Mouse (Mus musculus) cerebellum, postnatal 4 days (tissue): Measurements from ENCODE around the gene Fat3.

ENCODE experiments used
- DNase-seq, 2 experiments: peaks; one replicate each; pipeline ENCODE4 v3.0.0; 2022; ENCODE audit warnings: low spot score in 2 of 2, mixed read lengths in 1 of 2

The Fat3 gene

DNA sequence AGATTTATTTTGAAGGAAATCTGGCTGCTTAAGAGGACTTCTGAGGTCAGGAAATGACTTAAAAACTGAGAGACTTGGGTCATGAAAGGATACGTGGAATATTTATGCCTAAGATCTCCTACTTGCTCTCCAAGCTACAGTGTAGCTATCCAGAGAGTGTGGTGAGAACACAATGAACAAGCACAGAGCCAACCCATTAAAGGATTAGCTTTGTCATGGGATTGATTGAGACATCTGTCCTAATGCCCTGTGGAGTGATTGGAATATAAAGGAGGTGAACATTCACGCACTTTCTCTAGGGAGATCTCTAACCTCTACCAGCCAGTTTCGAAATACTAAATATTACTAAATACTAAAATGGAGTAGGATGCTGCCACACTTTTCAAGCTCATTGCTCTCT lies 556.9 kb downstream of the Fat3 start:
- DNase-seq, result no peak

DNA sequence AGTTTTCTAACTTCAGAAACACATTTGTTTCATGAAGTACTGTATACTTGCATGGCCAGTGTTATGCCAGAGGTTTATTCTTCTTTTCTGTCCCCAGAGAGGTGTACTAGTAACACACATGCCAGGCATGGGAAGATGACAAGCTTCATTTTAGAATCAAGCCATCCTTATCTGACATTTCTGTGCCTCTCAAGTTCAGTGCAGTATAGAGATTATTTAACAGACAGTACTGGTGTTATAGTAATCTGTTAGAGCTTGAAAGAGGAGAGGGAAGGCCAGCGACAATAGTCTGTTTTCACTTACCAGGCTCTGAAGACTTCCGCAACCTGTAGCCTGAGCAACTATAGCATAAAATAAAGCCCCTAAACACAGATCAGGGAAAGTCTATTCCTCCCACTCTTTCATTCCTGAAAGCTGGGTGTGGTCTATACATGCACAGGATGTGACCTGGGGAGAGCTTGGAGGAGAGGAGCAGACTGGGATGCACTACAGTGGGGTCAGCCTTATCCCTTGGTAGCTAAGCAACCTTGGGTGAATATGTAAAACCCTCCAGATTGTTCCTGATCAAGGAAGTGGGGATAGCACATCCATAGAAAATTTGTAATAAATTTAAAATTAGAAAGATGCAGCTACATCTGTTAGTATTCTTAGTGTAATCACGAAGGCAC lies 557.5 kb downstream of the Fat3 start:
- no peak for DNase-seq

DNA sequence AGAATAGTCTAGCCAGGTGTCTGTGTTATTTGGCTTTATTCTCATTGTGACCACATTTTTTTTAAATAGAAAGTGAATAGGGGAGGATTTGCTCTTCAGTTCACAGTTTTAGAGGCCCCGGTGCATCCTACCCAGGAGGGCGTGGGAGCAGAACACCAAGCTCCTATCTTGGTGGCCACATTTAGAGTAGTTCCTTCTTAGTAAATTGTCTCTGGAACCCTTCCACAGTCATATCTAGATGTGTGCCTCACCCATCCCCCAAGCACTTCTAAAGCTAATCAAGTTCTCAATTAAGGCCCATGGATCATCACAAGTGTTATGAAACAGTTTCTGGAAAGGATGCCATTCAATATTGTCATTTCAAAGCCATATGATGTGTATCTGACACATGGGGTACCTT lies 559.3 kb downstream of the Fat3 start:
- DNase-seq, result no peak

DNA sequence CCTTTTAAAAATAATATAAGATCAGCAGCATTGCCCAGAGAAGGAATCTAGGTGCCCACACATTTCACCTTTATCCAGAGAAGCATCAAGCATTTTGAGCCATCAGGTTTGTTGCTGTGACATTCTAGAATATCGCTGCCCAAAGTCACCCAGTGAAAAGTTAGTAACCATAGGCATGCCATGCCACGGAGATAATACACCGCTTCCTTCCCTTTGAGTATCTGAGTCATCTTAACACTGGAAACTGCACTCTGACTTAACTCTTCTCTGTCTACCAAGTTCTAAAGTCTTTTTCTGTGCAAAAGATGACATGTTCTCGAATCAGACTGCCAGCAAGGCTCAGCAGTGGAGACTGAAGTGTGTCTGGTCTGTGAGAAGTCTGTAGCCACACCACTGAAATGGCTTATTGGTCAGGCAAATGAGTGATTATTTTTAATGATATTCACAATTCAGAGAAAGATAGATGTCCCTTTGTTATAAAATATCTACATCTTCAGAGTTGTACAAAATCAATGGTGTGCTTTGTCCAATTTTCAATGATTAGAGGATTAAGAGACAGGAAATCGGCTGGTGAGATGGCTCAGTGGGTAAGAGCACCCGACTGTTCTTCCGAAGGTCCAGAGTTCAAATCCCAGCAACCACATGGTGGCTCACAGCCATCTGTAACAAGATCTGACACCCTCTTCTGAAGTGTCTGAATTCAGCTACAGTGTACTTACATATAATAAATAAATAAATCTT lies 560.0 kb downstream of the Fat3 start:
- no peak for DNase-seq

DNA sequence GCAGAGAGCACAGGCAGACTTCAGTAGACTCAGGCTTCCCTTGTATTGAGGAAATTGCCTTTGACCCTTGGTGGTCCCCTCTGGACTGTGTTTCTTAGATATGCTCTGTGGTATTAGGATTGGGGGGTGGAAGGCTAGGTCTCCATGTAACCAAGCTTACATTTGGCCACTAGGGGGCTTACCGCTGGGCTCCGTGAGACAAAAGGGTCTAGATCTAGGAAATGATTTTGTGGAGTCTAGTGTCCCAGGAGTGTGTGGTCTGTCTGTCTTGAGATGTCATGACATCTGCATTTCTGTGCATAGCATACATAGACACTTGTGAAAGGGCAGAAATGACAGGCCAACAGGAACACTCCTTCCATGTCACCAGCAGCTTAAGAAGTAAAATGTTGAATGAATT lies 561.5 kb downstream of the Fat3 start:
- DNase-seq, result peak in 1 of 2 experiments; percentile 11

DNA sequence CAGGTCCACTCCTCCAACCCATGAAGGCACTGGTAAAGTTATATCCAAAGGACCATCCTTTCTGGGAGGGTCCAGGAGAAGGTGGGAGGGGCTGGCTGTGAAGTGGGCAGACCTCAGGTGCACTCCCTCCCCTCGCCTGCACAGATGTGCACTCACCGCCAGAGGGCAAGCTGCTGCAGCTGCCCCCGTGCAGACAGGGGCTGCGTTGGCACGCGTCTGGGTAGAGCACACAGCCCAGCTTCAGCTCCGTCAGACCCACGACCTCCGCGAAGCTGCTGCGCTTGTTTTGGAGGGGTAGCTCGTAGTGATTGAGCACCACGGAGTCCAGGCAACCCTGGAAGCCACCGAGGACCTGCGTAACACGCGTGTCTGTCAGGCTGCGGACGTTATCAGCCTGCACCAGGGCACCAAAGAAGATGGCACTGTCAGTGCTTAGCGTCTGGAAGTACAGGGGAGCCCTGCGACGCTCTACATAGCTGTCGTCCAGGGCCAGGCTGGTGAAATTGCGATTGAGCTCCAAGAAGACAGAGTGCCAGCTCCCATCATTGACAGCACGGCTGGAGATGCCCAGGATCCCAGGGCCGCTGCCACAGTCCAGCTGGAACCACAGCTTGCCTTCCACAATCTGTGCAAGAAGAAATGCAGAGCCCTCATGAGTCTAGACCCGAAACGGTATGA lies 563.1 kb downstream of the Fat3 start:
- DNase-seq, result peak in 1 of 2 experiments; percentile 14

DNA sequence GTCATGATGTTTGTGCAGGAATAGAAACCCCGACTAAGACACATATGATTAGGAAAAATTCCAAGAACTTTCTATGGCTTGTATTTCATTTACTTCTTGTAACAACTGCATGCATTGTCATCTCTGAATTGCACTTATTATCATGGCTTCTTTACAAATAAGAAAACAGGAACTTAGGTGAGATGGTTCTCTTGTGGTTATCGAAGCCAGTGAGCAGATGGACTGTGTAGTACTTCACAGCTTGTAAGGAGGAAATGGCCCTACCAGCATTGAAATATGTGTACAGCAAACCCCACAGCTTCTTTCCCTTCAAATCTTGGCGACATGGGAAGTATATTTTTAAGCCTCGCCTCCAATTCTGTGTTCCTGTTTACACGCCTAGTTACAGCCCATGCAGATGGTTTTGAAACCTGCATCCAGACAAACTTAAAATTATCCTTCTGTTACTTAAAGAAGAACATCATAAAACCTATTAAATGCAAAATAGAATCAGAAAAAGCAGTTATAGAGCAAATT lies 570.1 kb downstream of the Fat3 start:
- DNase-seq, result no peak

DNA sequence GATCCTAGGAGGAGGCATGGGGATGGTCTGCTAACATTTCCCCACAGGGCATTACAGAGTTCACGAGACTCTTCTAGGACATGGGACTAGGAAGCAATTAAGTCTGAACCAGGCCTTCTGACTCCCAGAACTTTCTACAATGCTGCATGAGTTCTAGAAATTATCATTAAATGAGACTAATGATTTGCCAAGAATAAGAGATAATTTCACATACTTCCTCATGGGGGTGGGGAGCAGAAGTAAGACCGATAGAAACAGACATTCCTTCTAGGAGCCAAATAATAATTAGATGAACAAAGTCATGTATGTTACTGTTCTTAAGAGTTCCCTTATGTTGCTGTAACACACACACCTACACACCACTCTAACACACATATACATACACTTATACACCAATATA lies 572.8 kb downstream of the Fat3 start:
- DNase-seq, result no peak

DNA sequence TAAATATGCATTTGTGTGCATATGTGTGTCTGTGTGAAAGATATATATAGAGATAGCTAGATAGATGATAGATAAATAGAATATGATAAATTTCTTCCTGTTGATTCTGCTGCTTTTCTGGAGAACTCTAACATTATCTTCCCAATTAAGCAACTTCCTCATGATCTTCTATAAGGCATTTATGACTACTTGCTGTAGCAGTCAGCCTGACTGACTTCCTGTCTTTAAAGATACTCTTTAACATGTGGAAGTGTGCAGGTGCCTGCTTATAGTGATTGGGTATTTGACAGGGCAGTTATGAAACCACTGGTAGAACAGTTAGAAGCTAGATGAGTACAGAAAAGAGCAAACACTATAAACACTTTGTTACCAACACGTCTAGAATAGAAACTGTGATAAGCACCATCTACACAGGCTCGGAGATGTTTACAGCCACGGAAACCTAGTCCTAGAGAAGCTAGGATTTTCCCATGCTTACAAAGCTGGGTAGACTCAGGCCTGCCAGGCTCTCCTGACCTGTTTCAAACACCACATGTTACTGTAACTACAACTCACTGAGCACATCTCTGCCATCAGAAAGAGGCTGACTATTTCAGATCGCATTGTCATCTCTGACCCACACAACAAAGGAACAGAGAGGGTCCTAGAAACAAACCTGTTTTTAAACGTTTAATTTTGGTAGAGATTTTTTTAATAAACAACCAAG lies 573.6 kb downstream of the Fat3 start:
- DNase-seq, result no peak

DNA sequence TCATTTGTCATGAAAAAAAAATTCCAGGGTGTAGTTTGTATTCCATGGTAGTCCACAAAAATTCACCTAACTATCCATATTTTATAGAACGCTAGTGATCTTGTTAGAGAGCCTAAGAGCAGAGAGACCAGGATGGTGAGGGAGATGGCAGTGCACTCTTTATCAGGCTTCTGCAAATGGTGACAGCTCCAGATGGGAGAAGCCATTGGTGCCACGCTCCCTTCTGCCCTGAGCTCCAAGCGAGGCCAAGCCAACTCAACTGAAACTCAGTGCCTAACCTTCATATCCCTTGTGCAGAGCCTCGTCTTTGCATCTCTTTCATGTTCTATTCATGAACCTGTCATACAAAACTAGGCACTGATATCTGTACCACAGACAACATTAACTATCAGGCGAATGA lies 575.8 kb downstream of the Fat3 start:
- no peak for DNase-seq

DNA sequence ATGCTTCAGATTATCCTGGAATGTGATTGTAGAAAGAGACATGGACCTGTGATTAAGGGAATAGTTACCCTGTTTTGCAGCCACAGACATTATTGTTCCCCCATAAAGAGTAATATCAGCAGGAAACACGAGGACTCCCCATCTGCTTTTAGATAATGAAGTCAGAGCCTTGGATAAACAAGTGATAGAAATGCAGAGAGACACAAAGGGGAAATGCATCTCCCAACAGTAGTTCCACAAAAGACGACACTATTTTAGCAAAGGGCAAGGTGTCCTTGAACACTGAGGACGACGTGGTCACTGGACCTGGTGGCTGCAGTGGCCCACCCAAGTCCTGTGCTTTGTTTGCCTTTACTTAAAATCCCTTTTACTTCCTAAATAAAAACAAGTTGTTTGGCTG lies 580.8 kb downstream of the Fat3 start:
- no peak for DNase-seq

DNA sequence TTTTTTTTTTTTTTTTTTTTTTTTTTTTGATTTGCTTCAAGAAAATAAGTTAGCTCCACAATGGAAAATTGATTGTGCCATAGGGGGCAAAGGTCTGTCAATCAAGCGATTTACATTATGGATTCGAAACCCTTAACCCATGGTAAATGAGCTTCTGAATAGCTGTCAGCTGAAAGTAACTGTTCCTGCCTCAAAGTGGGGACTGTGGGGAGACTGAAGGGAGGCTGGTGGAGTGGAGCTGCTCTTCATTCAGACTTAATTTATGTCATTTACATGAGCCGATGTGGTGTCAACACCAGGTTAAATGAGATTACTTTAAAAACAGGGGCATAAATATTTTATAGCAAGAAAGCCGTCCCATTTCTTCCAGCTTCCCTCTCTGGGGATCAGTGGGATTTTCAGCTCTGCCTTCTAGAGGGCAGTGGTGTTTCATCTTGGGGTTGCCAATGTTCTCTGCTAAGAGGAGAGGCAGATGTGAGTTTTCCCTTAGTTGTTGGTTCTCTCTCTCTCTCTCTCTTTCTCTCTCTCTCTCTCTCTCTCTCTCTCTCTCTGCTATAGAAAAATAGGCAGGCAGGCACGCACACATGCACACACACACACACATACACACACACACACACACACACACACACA lies 581.6 kb downstream of the Fat3 start:
- no peak for DNase-seq

DNA sequence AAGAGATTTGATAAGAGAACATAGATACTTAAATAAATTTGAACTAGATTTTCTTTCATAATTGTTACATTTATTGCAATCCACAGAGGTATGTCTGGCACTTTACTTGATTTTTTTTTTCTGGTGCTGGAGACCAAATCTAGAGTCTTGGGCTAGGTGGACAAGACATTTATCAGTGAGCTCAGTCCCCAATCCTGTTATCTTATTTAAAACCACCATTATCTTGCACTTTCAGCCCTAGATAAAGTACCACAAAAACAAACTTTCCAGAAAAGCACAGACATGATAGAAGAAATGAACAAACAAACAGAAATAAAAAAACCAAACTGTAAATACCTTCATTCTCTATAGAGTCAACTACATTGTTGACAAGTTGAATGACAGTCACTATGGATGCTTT lies 584.5 kb downstream of the Fat3 start:
- no peak for DNase-seq

DNA sequence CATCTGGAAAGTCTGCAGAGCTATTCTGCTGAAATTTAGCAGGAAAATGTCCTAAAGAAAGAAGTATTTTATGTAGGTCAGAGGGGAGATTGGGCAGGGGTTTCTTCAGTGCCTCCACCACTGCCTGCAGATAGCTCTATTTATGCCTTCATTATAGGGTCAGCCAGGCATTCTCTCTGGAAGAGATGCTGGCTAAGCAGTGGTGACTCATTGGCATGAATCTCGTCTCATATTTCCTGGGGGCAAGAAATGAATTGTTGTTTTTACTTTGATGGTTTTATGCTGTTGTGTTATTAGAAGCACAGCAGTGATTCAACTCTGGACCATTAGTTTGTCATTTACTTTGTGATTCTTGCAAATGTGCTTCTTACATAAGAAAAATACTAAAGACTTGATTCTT lies 588.4 kb downstream of the Fat3 start:
- DNase-seq, result no peak

DNA sequence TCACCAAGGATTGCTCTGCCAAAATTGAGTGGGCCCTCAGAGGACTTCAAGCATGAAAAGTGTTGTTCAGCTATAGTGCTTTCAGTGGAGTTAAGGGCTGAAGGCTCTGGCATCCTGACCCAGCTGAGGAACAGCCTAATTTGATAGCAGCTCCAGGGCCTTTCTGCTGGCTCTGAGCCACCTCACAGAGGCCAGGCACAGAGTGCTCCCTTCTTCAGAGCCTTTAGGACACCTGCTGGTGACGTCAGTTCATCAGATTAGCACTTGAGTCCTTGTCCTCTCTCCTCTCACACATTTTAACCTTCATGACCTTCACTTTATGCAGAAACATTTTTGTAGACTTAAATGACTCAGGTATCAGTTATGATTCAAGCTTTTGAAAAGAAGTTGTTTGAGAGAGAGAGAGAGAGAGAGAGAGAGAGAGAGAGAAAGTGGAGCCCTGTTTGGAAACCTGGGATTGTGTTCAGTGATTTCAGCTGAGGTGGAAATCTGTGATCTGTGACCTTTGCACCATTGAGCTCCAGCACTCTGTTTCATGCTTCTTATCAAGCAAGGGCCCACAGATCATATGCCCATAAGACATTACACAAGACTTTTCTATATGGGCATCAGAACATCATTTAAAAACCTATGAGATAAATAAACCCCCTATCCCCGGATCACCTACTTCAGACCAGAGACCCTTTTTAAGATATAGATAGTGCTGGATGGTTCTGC lies 591.5 kb downstream of the Fat3 start:
- no peak for DNase-seq

DNA sequence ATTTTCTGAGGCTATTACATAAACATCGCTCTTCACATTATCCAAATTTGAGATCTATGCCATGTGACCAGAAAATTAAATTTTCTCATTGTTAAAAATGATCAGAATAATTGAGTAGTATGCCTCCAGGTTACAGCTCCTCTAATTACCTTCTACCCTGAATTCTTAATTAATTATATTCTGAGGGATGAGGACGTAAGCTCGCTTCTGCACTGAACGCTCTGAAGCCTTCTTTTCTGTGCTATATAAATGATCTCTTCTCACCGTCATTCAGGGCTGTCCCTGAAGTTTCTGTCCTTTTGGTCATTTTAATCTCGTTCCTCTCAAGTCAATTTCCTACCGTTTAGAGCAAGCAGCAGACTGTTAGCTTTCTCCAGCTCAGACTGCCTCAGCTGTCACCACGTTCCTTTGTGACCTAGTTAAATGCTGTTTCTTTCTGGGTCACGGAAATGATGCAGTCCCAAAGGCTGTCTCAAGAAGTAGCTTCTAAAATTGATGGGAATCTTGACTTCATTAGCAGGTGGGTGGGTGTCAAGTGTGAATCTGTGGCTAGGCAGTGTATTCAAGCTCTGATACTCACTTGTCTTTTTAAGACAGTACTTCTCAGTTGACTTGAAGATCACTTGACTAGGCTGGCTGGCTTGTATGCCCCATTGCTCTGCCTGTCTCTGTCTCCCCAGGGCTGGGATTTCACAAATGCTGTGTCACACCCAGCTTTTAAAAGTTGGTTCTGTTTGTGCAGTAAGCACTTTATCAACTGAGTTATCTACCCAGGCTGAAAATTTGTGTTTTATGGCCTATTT lies 596.9 kb downstream of the Fat3 start:
- DNase-seq, result no peak

DNA sequence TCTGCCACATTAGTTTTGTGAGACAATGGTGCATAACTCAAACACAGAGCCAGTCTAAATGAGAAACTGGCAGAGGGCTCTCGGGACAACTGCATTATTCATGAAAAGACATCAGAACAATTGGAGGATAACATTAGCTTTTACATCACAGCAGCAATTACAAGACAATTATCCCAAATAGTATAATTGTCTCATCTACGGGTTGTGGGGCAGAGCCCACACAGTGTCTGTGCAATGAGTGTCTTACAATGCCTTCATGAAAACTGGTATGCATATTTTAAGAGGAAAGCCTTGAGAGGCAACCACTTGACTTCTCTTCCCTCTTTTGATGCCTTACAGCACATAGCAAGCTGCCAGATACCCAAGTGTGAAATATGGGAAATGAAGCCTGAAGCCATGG lies 603.0 kb downstream of the Fat3 start:
- no peak for DNase-seq

DNA sequence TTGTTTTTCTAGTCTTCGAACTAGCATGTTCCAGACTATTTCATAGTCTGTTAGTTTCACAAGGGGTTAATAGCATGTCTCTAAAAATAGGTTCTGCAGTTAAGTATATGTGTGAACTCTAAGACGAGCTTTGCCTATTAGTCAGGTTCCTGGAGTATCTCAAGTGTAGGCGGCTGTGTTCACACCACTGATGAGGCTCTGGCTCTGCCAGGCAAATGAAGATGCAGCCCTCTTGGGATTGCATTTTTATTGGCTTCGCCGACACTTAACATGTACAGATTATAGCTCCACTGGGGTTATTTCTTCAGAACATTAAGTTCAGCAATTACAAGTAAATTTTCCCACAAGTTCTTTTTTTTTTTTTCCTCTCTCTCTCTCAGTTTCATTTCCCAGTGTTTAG lies 614.3 kb downstream of the Fat3 start:
- no peak for DNase-seq

DNA sequence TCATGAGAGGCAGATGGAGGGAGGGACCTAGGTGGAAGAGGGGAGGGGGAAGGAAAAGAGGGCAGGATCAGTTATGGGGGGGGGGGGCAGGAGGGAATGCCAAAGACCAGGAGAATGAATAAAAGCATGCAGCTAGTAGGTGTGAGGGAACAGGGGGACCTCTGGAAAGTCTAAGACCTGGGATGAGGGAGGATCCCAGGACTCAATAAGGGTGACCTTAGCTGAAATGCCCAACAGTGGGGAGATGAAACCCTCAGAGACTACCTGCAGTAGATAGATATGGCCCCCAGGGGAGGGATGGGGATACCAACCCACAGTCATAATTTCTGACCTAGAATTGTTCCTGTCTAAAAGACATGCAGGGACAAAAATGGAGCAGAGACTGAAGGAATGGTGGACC lies 620.3 kb downstream of the Fat3 start:
- no peak for DNase-seq

DNA sequence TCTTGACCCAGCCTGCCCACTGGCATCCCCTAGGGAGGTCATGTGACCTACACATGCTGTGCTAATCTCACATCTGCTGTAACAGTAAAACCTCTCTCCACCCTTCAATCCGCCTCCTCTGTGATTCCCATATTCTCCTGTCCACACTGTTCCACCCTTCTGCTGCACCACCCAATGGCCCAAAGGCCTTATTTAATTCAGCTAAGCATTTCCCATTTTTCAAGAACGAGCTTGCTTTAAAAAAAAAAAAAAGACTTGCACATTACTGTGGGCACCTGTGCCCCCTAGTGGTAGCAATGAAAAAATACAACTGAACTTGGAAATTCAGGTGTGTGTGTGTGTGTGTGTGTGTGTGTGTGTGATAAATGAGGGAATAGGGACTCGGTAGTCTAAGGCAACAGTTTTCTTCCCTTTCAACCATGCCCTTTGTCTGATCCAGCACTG lies 620.9 kb downstream of the Fat3 start:
- DNase-seq, result peak in 1 of 2 experiments; percentile 14
